In the genomic region with DNA sequence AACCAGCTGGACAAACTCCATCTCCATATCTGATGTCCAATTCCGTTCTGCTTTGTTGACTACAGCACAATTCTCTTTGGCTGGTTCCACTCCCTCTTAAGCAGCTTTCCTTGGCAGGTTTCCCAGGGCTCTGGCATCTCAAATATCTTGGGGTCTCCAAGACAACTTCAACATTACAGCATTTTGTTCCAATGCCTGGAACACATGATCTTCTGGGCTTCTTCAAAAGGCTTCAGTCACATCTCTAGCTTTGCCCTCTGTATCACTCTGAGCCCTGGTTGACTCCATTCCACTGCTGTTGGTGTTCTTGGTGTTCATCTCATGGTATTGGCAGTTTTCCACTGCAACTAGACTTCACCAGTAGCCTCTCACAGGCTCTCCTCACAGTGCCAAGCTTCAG, we compare ENCODE assay signal across 8 mouse cellular contexts. TPM values are rescaled to one million over a fixed set of nuclear protein-coding genes. Genes with fewer than 3 reads are reported as not detected.
DNase-seq lines count a peak whose midpoint lies in the region; ATAC-seq and TF ChIP-seq lines count a peak whose summit lies in the region.

No protein-coding gene starts in this region.

- no peak for TF ChIP-seq CTCF in left cerebral cortex, adult 2 months (IDR thresholded peaks at IDR 0.05)

- no peaks in the 10 kb centered on the region for H3K36me3 ChIP-seq in heart, embryonic 12.5 days
- no peaks in the 10 kb centered on the region for H3K36me3 ChIP-seq in limb, embryonic 15.5 days

- H3K27me3 ChIP-seq in heart, embryonic 12.5 days (replicated peaks) = no peaks in the 10 kb centered on the region
- no peaks in the 10 kb centered on the region for H3K27me3 ChIP-seq in limb, embryonic 15.5 days

- DNase-seq in gastrocnemius, adult 18-20 months (ENCODE audit: low spot score) = peak; percentile 18
- no peak for DNase-seq in gastrocnemius, adult 8-10 months (ENCODE audit: low spot score in 2 of 2)
- peak; percentile 71 for DNase-seq in Muller cell, postnatal 12 days (ENCODE audit: inconsistent ontology term)
- DNase-seq in retina, embryonic 14.5 days (ENCODE audit: low spot score) = no peak
- no peak for DNase-seq in left cerebral cortex, adult 2 months (ENCODE audit: extremely low spot score in 1 of 2, low spot score in 2 of 2)

- no peak overlapping the region for H3K4me2 ChIP-seq in heart, embryonic 12.5 days
- no peak overlapping the region for H3K4me2 ChIP-seq in limb, embryonic 15.5 days

- H3K9me3 ChIP-seq in heart, embryonic 12.5 days (replicated peaks) = no peaks in the 10 kb centered on the region
- no peaks in the 10 kb centered on the region for H3K9me3 ChIP-seq in limb, embryonic 15.5 days

- H3K9ac ChIP-seq in heart, embryonic 12.5 days = no peak overlapping the region
- H3K9ac ChIP-seq in limb, embryonic 15.5 days = no peak overlapping the region

- intact Hi-C loops in left cerebral cortex, adult 2 months (cut with DNase I) = loop anchor here (5.0 to 10.0 kb wide), 2 partner anchors 173 to 406 kb away; no protein-coding TSS in a partner anchor

- no peak overlapping the region for H3K4me3 ChIP-seq in heart, embryonic 12.5 days
- no peak overlapping the region for H3K4me3 ChIP-seq in limb, embryonic 15.5 days
- no peak overlapping the region for H3K4me3 ChIP-seq in left cerebral cortex, adult 2 months

- peaks cover 38% of the 10 kb centered on the region for H3K4me1 ChIP-seq in heart, embryonic 12.5 days (replicated peaks)
- H3K4me1 ChIP-seq in limb, embryonic 15.5 days = peaks cover 8% of the 10 kb centered on the region

- WGBS in heart, embryonic 12.5 days = 16% methylated on average over 1 of the region's 1 CpGs
- WGBS in limb, embryonic 15.5 days = 27% methylated on average over 1 of the region's 1 CpGs

- ATAC-seq in heart, embryonic 12.5 days (ENCODE audit: insufficient number of reproducible peaks, low FRiP score) = peak; percentile 55; the same call in 1 of the 2 replicates
- no peak for ATAC-seq in limb, embryonic 15.5 days (ENCODE audit: insufficient number of reproducible peaks, low FRiP score, low TSS enrichment, low read depth)
- ATAC-seq in megakaryocyte, adult 5-6 weeks (ENCODE audit: poor library complexity, severe bottlenecking) = no peak

- peak overlapping the region; percentile 85 for H3K27ac ChIP-seq in heart, embryonic 12.5 days (ENCODE audit: poor library complexity, severe bottlenecking)
- H3K27ac ChIP-seq in limb, embryonic 15.5 days = peak overlapping the region; percentile 28; the same call in 1 of the 2 replicates
- H3K27ac ChIP-seq in left cerebral cortex, adult 2 months = no peak overlapping the region

RNA-seq across cellular contexts. Expression of gene Rapgef6, which starts 7.7 kb away (rescaled TPM):
- total RNA-seq in gastrocnemius, adult 18-20 months (2021) = 1 to 10 TPM; 6.2 to 6.3 TPM
- total RNA-seq in gastrocnemius, adult 8-10 months (2022) = 1 to 10 TPM; 4.6 to 7.8 (median 6.2) TPM
- 26.3 and 26.4 TPM in 2 replicates for polyA plus RNA-seq in heart, embryonic 12.5 days (2016; fragmentation: Nextera tagmentation; extraction: Ambion mirVana)
- polyA plus RNA-seq in limb, embryonic 15.5 days (2015; fragmentation: Nextera tagmentation; extraction: Ambion mirVana) = 31.9 and 32.3 TPM in 2 replicates
- total RNA-seq in megakaryocyte, adult 5-6 weeks (2015) = 47.7 and 55.9 TPM in 2 replicates
- total RNA-seq in megakaryocyte, adult 5-6 weeks (2017) = 54.4 and 63.9 TPM in 2 replicates
- 10 to 100 TPM; 36.9 to 37.8 TPM for total RNA-seq in left cerebral cortex, adult 2 months (2021)

Comparison
In these comparisons a context has a peak if more than half of its experiments do, and no peak if none do; other contexts are left out.
1. DNase-seq: peak in gastrocnemius, adult 18-20 months (single experiment) and Muller cell, postnatal 12 days (single experiment); none in gastrocnemius, adult 8-10 months (0 of 2), retina, embryonic 14.5 days (single experiment) and left cerebral cortex, adult 2 months (0 of 2).
2. RNA of gene Rapgef6, which starts 7.7 kb away (total RNA-seq): 47.7 to 63.9 TPM in megakaryocyte, adult 5-6 weeks and 36.9 to 37.8 TPM in left cerebral cortex, adult 2 months; 4.6 to 7.8 TPM in gastrocnemius, adult 8-10 months and 6.2 to 6.3 TPM in gastrocnemius, adult 18-20 months; every median in the first group is over 4 times any median in the second.